ENCODE assay signal across 27 mouse cellular contexts in the genomic region with DNA sequence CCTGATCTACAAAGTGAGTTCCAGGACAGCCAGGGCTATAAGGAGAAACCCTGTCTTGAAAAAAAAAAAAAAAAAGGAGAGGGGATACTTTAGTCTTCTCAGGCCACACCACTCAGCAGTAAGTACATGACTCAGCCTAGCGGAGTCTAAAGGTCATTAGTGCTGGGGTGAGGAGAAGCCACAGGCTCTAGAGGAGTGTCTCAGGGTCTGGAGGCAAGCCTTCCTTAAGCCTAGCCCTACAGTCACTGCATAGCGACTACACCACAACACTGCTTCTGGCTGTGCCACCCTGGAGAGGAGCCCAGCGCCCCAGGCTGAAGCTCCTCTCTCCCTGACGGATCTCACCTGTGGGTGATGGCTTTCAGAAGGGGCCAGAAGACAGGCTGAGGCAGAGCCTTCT. TPM values are rescaled to one million over a fixed set of nuclear protein-coding genes. Genes with fewer than 3 reads are reported as not detected.
A peak's percentile ranks its signal among the peaks of the same experiment; 100 is the strongest.
DNase-seq lines count a peak whose midpoint lies in the region; ATAC-seq and TF ChIP-seq lines count a peak whose summit lies in the region.
"Had no signal": no experiment of that assay in that cellular context is flagged by ENCODE, and none has a peak within 500 bp of the region (broad histone marks: within the 10 kb centered on the region; RNA-seq: fewer than 3 reads in every experiment).

No protein-coding gene starts in this region.

- H3K36me3 ChIP-seq in kidney, postnatal 0 days (ENCODE audit: insufficient read depth, low read length), result peaks cover 28% of the 10 kb centered on the region
- H3K36me3 ChIP-seq in kidney, embryonic 16.5 days (ENCODE audit: insufficient read depth, low read length), result peaks cover 23% of the 10 kb centered on the region
- peaks cover 13% of the 10 kb centered on the region for H3K36me3 ChIP-seq in intestine, embryonic 15.5 days
- H3K36me3 ChIP-seq in stomach, postnatal 0 days (ENCODE audit: control insufficient read depth, insufficient read depth, low read length), result peaks cover 13% of the 10 kb centered on the region; the same call in 1 of the 2 replicates
- H3K36me3 ChIP-seq in midbrain, postnatal 0 days (ENCODE audit: insufficient read depth, low read length), result peaks cover 41% of the 10 kb centered on the region

- 94% methylated on average over 4 of the region's 4 CpGs for WGBS in kidney, postnatal 0 days
- WGBS in kidney, embryonic 16.5 days, result 87% methylated on average over 4 of the region's 4 CpGs
- WGBS in intestine, embryonic 15.5 days, result 84% methylated on average over 4 of the region's 4 CpGs
- 84% methylated on average over 4 of the region's 4 CpGs for WGBS in stomach, postnatal 0 days
- 93% methylated on average over 4 of the region's 4 CpGs for WGBS in midbrain, postnatal 0 days

- no peak for TF ChIP-seq EP300 in stomach, postnatal 0 days (optimal IDR thresholded peaks at IDR 0.05)

- H3K9me3 ChIP-seq in kidney, postnatal 0 days (replicated peaks; ENCODE audit: low read length), result no peaks in the 10 kb centered on the region
- no peaks in the 10 kb centered on the region for H3K9me3 ChIP-seq in kidney, embryonic 16.5 days (ENCODE audit: low read length)
- H3K9me3 ChIP-seq in intestine, embryonic 15.5 days, result no peaks in the 10 kb centered on the region
- H3K9me3 ChIP-seq in stomach, postnatal 0 days (ENCODE audit: control insufficient read depth, low read length), result no peaks in the 10 kb centered on the region
- no peaks in the 10 kb centered on the region for H3K9me3 ChIP-seq in midbrain, postnatal 0 days (ENCODE audit: low read length)
- H3K9me3 ChIP-seq: forebrain, embryonic 13.5 days; heart, embryonic 12.5 days; hindbrain, embryonic 13.5 days; liver, embryonic 13.5 days; midbrain, embryonic 10.5 days; midbrain, embryonic 15.5 days; neural tube, embryonic 13.5 days had no signal

- H3K27me3 ChIP-seq in kidney, postnatal 0 days (ENCODE audit: insufficient read depth, low read length), result no peaks in the 10 kb centered on the region
- H3K27me3 ChIP-seq in kidney, embryonic 16.5 days (ENCODE audit: insufficient read depth, low read length), result no peaks in the 10 kb centered on the region
- H3K27me3 ChIP-seq in intestine, embryonic 15.5 days (replicated peaks), result no peaks in the 10 kb centered on the region
- no peaks in the 10 kb centered on the region for H3K27me3 ChIP-seq in stomach, postnatal 0 days (ENCODE audit: control insufficient read depth, insufficient read depth, low read length)
- no peaks in the 10 kb centered on the region for H3K27me3 ChIP-seq in midbrain, postnatal 0 days (ENCODE audit: insufficient read depth, low read length)
- H3K27me3 ChIP-seq: forebrain, embryonic 13.5 days; heart, embryonic 12.5 days; hindbrain, embryonic 13.5 days; liver, embryonic 13.5 days; midbrain, embryonic 15.5 days; neural tube, embryonic 13.5 days had no signal

- H3K9ac ChIP-seq in kidney, postnatal 0 days (ENCODE audit: low read depth, low read length), result no peak overlapping the region
- H3K9ac ChIP-seq in kidney, embryonic 16.5 days (replicated peaks; ENCODE audit: low read length), result no peak overlapping the region
- no peak overlapping the region for H3K9ac ChIP-seq in intestine, embryonic 15.5 days
- no peak overlapping the region for H3K9ac ChIP-seq in stomach, postnatal 0 days (ENCODE audit: low read length)
- H3K9ac ChIP-seq in midbrain, postnatal 0 days (replicated peaks; ENCODE audit: low read length, poor library complexity, severe bottlenecking), result no peak overlapping the region
- H3K9ac ChIP-seq: forebrain, embryonic 13.5 days; heart, embryonic 12.5 days; hindbrain, embryonic 13.5 days; liver, embryonic 13.5 days; midbrain, embryonic 15.5 days; neural tube, embryonic 13.5 days had no signal

- ATAC-seq in kidney, postnatal 0 days (replicated peaks; ENCODE audit: low FRiP score, low read depth), result peak; percentile 72
- no peak for ATAC-seq in kidney, embryonic 16.5 days (ENCODE audit: low FRiP score, low TSS enrichment)
- peak; percentile 95 for ATAC-seq in intestine, embryonic 15.5 days
- peak; percentile 74 for ATAC-seq in stomach, postnatal 0 days (ENCODE audit: low FRiP score, low TSS enrichment)
- ATAC-seq in midbrain, postnatal 0 days (ENCODE audit: low FRiP score), result no peak
- ATAC-seq: CD4-positive, CD25-positive, alpha-beta regulatory T cell, adult 4 months; forebrain, embryonic 13.5 days; midbrain, embryonic 15.5 days had no signal

- no peak overlapping the region for H3K27ac ChIP-seq in kidney, postnatal 0 days
- no peak overlapping the region for H3K27ac ChIP-seq in kidney, embryonic 16.5 days (ENCODE audit: low read length)
- 0 out of 2 replicates have a peak overlapping the region, but pooled peaks have one; percentile 44 for H3K27ac ChIP-seq in intestine, embryonic 15.5 days
- no peak overlapping the region for H3K27ac ChIP-seq in stomach, postnatal 0 days (replicated peaks)
- H3K27ac ChIP-seq in midbrain, postnatal 0 days (ENCODE audit: low read depth, low read length), result no peak overlapping the region
- H3K27ac ChIP-seq: forebrain, embryonic 13.5 days; heart, adult 2 months; hindbrain, embryonic 13.5 days; liver, embryonic 13.5 days; midbrain, embryonic 10.5 days; midbrain, embryonic 15.5 days; neural tube, embryonic 13.5 days had no signal

- no peak overlapping the region for H3K4me3 ChIP-seq in kidney, postnatal 0 days (replicated peaks; ENCODE audit: low read depth, low read length)
- H3K4me3 ChIP-seq in kidney, embryonic 16.5 days (ENCODE audit: low read length), result no peak overlapping the region
- H3K4me3 ChIP-seq in intestine, embryonic 15.5 days (replicated peaks), result no peak overlapping the region
- no peak overlapping the region for H3K4me3 ChIP-seq in stomach, postnatal 0 days (ENCODE audit: low read depth, low read length)
- H3K4me3 ChIP-seq in midbrain, postnatal 0 days (ENCODE audit: low read depth, low read length), result no peak overlapping the region
- H3K4me3 ChIP-seq: forebrain, embryonic 13.5 days; heart, adult 2 months; heart, embryonic 12.5 days; hindbrain, embryonic 13.5 days; liver, embryonic 13.5 days; midbrain, embryonic 10.5 days; midbrain, embryonic 15.5 days; myocyte; neural tube, embryonic 13.5 days had no signal

- no peak overlapping the region for H3K4me2 ChIP-seq in kidney, postnatal 0 days (ENCODE audit: low read length)
- no peak overlapping the region for H3K4me2 ChIP-seq in kidney, embryonic 16.5 days (replicated peaks; ENCODE audit: low read depth, low read length)
- H3K4me2 ChIP-seq in intestine, embryonic 15.5 days (replicated peaks), result no peak overlapping the region
- H3K4me2 ChIP-seq in stomach, postnatal 0 days (replicated peaks; ENCODE audit: low read depth), result no peak overlapping the region
- no peak overlapping the region for H3K4me2 ChIP-seq in midbrain, postnatal 0 days (ENCODE audit: low read depth, low read length, poor library complexity, severe bottlenecking)
- H3K4me2 ChIP-seq: forebrain, embryonic 13.5 days; heart, embryonic 12.5 days; hindbrain, embryonic 13.5 days; liver, embryonic 13.5 days; midbrain, embryonic 15.5 days; neural tube, embryonic 13.5 days had no signal

- H3K4me1 ChIP-seq in kidney, postnatal 0 days (replicated peaks; ENCODE audit: insufficient read depth, low read length), result no peaks in the 10 kb centered on the region
- H3K4me1 ChIP-seq in kidney, embryonic 16.5 days (ENCODE audit: insufficient read depth, low read length), result no peaks in the 10 kb centered on the region
- peaks cover 5% of the 10 kb centered on the region; the same call in 1 of the 2 replicates for H3K4me1 ChIP-seq in intestine, embryonic 15.5 days (replicated peaks)
- H3K4me1 ChIP-seq in stomach, postnatal 0 days (replicated peaks; ENCODE audit: control insufficient read depth, insufficient read depth), result no peaks in the 10 kb centered on the region
- no peaks in the 10 kb centered on the region for H3K4me1 ChIP-seq in midbrain, postnatal 0 days (ENCODE audit: insufficient read depth, low read length)
- H3K4me1 ChIP-seq: forebrain, embryonic 13.5 days; heart, embryonic 12.5 days; hindbrain, embryonic 13.5 days; midbrain, embryonic 10.5 days; midbrain, embryonic 15.5 days; neural tube, embryonic 13.5 days had no signal

- TF ChIP-seq CTCF in kidney, postnatal 0 days (IDR thresholded peaks at IDR 0.05; ENCODE audit: low read depth), result no peak
- TF ChIP-seq CTCF in stomach, postnatal 0 days (IDR thresholded peaks at IDR 0.05; ENCODE audit: low read depth), result no peak
- TF ChIP-seq CTCF in midbrain, postnatal 0 days (IDR thresholded peaks at IDR 0.05), result no peak

- peak; percentile 24 for DNase-seq in adrenal gland, adult 2 months
- no peak for DNase-seq in adrenal gland, postnatal 10 days
- no peak for DNase-seq in kidney, postnatal 0 days (ENCODE audit: low spot score)
- DNase-seq in stomach, postnatal 0 days (ENCODE audit: low spot score), result no peak
- no peak for DNase-seq in midbrain, postnatal 0 days (ENCODE audit: low spot score)
- no peak for DNase-seq in frontal cortex, postnatal 36 days (ENCODE audit: low spot score in 2 of 2)
- DNase-seq: cerebellum, adult 8-10 months; cerebellum, postnatal 25 days; gastrocnemius, postnatal 36 days; heart, adult 2 months; heart, postnatal 4 days; layer of hippocampus, postnatal 36 days; left cerebral cortex, postnatal 4 days; liver, embryonic 13.5 days; lung, adult 18-20 months; lung, postnatal 10 days; right cerebral cortex, postnatal 4 days had no signal

RNA-seq across cellular contexts. Expression of a gene that starts 15.8 kb away (rescaled TPM):
- total RNA-seq in adrenal gland, adult 2 months (2021), result 10 to 100 TPM; 19.7 to 21.2 TPM
- polyA plus RNA-seq in adrenal gland, adult 2 months (2012; rRNA removed), result 18.6 and 18.8 TPM in 2 replicates
- total RNA-seq in adrenal gland, postnatal 10 days (2021), result 10 to 100 TPM; 14.4 to 17.4 TPM
- polyA plus RNA-seq in kidney, postnatal 0 days (2015; fragmentation: Nextera tagmentation; extraction: Ambion mirVana), result 5.4 and 6.1 TPM in 2 replicates
- polyA plus RNA-seq in kidney, embryonic 16.5 days (2015; fragmentation: Nextera tagmentation; extraction: Ambion mirVana), result 9.2 and 10.3 TPM in 2 replicates
- 5.6 and 6.2 TPM in 2 replicates for polyA plus RNA-seq in intestine, embryonic 15.5 days (2015; fragmentation: Nextera tagmentation; extraction: Ambion mirVana)
- polyA plus RNA-seq in stomach, postnatal 0 days (2015; fragmentation: Nextera tagmentation; extraction: Ambion mirVana), result 3.6 and 4.2 TPM in 2 replicates
- 7.8 and 9.2 TPM in 2 replicates for total RNA-seq in midbrain, postnatal 0 days (2014; rRNA removed)
- polyA plus RNA-seq in midbrain, postnatal 0 days (2015; fragmentation: Nextera tagmentation; extraction: Ambion mirVana), result 5.8 and 6.0 TPM in 2 replicates

RNA-seq across cellular contexts. Expression of a gene that starts 33.2 kb away (rescaled TPM):
- 10 to 100 TPM; 10.3 to 12.2 TPM for total RNA-seq in adrenal gland, adult 2 months (2021)
- 34.7 and 42.5 TPM in 2 replicates for polyA plus RNA-seq in adrenal gland, adult 2 months (2012; rRNA removed)
- 10 to 100 TPM; 23.1 to 24.5 TPM for total RNA-seq in adrenal gland, postnatal 10 days (2021)
- 15.9 and 16.6 TPM in 2 replicates for polyA plus RNA-seq in kidney, postnatal 0 days (2015; fragmentation: Nextera tagmentation; extraction: Ambion mirVana)
- 17.8 and 18.7 TPM in 2 replicates for polyA plus RNA-seq in kidney, embryonic 16.5 days (2015; fragmentation: Nextera tagmentation; extraction: Ambion mirVana)
- polyA plus RNA-seq in intestine, embryonic 15.5 days (2015; fragmentation: Nextera tagmentation; extraction: Ambion mirVana), result 33.0 and 36.2 TPM in 2 replicates
- polyA plus RNA-seq in stomach, postnatal 0 days (2015; fragmentation: Nextera tagmentation; extraction: Ambion mirVana), result 18.2 and 22.1 TPM in 2 replicates
- 7.6 and 7.9 TPM in 2 replicates for total RNA-seq in midbrain, postnatal 0 days (2014; rRNA removed)
- 4.9 and 6.2 TPM in 2 replicates for polyA plus RNA-seq in midbrain, postnatal 0 days (2015; fragmentation: Nextera tagmentation; extraction: Ambion mirVana)

Comparison
In these comparisons a context has a peak if more than half of its experiments do, and no peak if none do; other contexts are left out.
1. ATAC-seq: peak in kidney, postnatal 0 days (single experiment), intestine, embryonic 15.5 days (single experiment) and stomach, postnatal 0 days (single experiment); none in kidney, embryonic 16.5 days (single experiment) and midbrain, postnatal 0 days (single experiment).